Mouse (Mus musculus): ENCODE data around the gene Btc. TPM values are rescaled to one million over a fixed set of nuclear protein-coding genes. Genes with fewer than 3 reads are reported as not detected.

The Btc gene
- total RNA-seq, 1 experiment from 2014 or later = not detected

- ATAC-seq (replicated peaks; ENCODE audit: insufficient number of reproducible peaks, low FRiP score, low TSS enrichment, poor library complexity, severe bottlenecking) = no peak
Measured at GRCm38 (mm10) chr5:91332079-91332865, 70.5 kb downstream of the Btc start.

- no peak for ATAC-seq (replicated peaks; ENCODE audit: insufficient number of reproducible peaks, low FRiP score, low TSS enrichment, poor library complexity, severe bottlenecking)
Measured at GRCm38 (mm10) chr5:91321840-91322239, 81.0 kb downstream of the Btc start.

- no peak for ATAC-seq (replicated peaks; ENCODE audit: insufficient number of reproducible peaks, low FRiP score, low TSS enrichment, poor library complexity, severe bottlenecking)
Measured at GRCm38 (mm10) chr5:91320348-91320747, 82.4 kb downstream of the Btc start.

GRCm38 (mm10) chr5:91313971-91314370, 88.8 kb downstream of the Btc start:
- no peak for ATAC-seq (replicated peaks; ENCODE audit: insufficient number of reproducible peaks, low FRiP score, low TSS enrichment, poor library complexity, severe bottlenecking)

GRCm38 (mm10) chr5:91311767-91312166, 91.0 kb downstream of the Btc start:
- no peak for ATAC-seq (replicated peaks; ENCODE audit: insufficient number of reproducible peaks, low FRiP score, low TSS enrichment, poor library complexity, severe bottlenecking)

- no peak for ATAC-seq (replicated peaks; ENCODE audit: insufficient number of reproducible peaks, low FRiP score, low TSS enrichment, poor library complexity, severe bottlenecking)
Measured at GRCm38 (mm10) chr5:91308576-91308975, 94.2 kb downstream of the Btc start.

GRCm38 (mm10) chr5:91307907-91308306, 94.9 kb downstream of the Btc start:
- ATAC-seq (replicated peaks; ENCODE audit: insufficient number of reproducible peaks, low FRiP score, low TSS enrichment, poor library complexity, severe bottlenecking) = no peak

Other genes with a start within 250 kb of the Btc start
- gene Parm1, start 114.6 kb upstream of the Btc start, total RNA-seq (2017) = 1.1 to 2.5 TPM in 2 of 3 replicates, not detected in the other

Data from monocyte, adult 5-6 weeks (primary cell).